Mouse (Mus musculus) mesoderm, embryonic 11.5 days (tissue): ENCODE measurements around the gene Chrm1.
"Not testable (repeated sequence)": the region's sequence is repeated elsewhere in the genome, so short reads cannot be mapped to it uniquely, and the experiment has no call there.

Experiments
- DNase-seq: peaks from one replicate; pipeline ENCODE4 v3.0.0-alpha.2; 2012; ENCODE audit warnings: low read depth, low spot score

Chrm1 gene

GRCm38 (mm10) chr19:8716767-8717475, 53.3 kb downstream of the Chrm1 start:
- DNase-seq: no peak

- DNase-seq: peak; percentile 77
Observed at GRCm38 (mm10) chr19:8718357-8718756, 54.8 kb downstream of the Chrm1 start.

DNA sequence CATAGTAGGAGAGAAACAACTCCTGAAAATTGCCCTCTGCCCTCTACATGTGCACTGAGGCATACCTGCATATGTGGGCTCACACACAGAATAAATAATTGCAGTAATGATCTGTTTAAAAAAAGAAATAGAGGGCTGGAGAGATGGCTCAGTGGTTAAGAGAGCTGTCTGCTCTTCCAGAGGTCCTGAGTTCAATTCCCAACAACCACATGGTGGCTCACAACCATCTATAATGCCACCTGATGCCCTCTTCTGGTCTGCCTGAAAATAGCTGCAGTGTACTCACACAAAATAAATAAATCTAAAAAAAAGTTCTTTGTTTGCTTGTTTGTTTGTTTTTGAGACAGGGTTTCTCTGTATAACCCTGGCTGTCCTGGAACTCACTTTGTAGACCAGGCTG, 55.4 kb downstream of the Chrm1 start:
- DNase-seq: not testable (repeated sequence)

- no peak for DNase-seq
Observed at GRCm38 (mm10) chr19:8721378-8721777, 57.8 kb downstream of the Chrm1 start.

DNA sequence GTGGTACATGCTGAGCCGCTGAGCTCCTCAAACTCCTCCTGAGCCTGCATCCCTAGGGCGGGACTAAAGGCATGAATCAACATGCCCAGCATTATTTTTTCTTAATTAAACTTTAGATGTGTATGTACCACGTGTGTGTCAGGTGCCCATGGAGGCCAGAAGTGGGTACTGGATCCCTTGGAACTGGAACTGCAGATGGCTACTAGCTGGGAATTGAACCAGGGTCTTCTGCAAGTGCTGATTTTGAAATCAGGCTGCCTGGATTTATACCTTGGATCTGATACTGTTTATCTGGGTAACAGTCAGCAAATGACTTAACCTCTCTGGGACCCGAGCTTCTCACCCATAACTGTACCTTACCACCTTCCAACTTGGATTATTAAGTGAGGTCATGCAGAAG, 58.4 kb downstream of the Chrm1 start:
- DNase-seq: no peak

GRCm38 (mm10) chr19:8722559-8722906, 58.9 kb downstream of the Chrm1 start:
- DNase-seq: no peak

GRCm38 (mm10) chr19:8722907-8723573, 59.5 kb downstream of the Chrm1 start, which contains the start of gene Slc3a2:
Gene Slc3a2 (minus strand): TSS chr19:8723369.
- peak; percentile 99 for DNase-seq

GRCm38 (mm10) chr19:8723574-8724346, 60.2 kb downstream of the Chrm1 start:
- DNase-seq: no peak

- DNase-seq: no peak
Observed at GRCm38 (mm10) chr19:8724392-8724791, 60.8 kb downstream of the Chrm1 start.

DNA sequence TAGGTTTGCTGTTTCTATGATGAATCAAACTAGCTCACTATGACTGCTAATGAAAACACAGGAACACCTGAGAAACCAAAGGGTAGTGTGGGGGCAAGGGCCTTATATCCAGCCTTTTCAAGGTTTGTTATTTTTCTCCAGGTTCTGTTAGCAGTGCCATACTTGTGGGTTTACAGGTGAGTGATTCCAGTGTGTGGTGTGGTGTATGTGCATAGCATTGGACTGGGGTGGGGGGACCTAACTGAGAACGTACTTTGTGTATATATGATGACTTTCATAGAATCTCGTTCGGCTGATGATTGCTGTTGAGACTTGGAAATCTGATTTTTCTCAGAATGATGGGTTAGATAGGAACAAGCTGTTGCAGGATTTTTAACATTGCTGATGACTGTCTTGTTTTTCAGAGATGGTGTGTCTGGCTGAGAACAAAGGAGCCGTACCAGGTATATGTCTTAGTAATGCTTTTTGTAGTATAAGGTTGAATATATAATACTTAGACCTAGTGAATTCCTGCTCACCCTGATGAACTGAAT, 61.6 kb downstream of the Chrm1 start:
- no peak for DNase-seq

DNA sequence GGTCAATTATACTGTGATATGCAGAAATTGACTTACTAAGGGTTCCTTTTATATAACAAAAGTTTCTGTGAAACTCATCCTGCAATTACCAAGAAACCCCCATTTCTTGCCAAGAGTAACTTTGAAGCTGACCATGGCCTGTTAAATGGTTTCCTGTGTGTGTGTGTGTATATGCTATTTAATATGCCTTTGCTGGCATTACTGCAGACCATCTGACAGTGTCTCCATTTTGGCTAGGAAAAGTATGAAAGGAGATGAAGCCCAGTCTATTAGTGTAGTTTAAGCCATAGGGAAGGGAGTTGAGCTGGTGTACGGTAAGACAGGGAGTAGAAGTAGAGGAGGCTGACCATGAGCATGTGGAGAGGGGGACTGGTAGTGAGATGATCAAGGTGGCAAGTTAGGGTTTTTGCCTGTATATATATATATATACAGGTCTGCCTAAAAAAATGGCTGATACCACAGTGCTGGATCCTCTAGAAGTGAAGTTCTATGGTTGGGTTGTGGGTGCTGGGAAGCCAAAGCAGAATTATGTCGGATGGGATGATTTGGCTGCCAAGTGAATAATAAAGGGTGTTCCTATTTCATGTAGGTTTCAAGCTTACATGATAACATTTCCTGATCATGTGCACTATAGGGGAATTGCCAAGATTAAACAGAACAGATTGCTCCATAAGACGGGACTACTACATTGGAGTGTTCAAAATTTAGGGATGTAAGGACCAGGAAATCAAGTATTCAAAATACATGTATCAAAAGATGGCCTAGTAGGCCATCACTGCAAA, 63.2 kb downstream of the Chrm1 start:
- no peak for DNase-seq

DNA sequence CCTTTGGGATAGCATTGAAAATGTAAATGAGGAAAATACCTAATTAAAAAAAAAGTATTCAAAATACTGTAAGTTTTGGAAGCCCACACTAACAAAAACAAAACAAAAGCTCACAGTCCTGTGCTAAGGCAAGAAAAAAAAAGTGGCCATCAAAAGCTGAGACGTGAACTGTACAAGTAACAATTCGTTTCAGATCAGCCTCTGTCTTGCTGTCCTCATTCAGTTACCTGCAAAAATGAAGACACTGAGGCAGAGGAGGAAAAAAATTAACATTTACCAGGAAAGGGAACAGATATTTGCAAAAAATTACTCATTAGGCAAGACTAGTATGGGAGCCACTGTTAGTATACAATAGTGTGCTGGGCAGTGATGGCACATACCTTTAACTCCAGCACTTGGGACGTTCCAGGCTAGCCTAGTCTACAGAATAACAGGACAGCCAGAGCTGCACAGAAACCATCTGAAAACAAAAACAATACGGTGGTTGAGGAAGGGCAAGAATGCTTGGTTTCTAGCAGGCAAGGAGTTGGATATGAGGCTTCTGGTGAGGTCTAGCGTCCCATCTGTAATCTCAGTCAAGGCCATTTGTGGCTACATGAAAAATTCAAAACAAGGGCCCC, 64.0 kb downstream of the Chrm1 start:
- DNase-seq: no peak

GRCm38 (mm10) chr19:8728335-8729099, 64.9 kb downstream of the Chrm1 start:
- not testable (repeated sequence) for DNase-seq
